Mouse (Mus musculus) megakaryocyte-erythroid progenitor cell, adult 5 weeks (primary cell): ENCODE measurements around the gene Fam187a. TPM values are rescaled to one million over a fixed set of nuclear protein-coding genes. Genes with fewer than 3 reads are reported as not detected.

Source experiments
- polyA plus RNA-seq: library from polyadenylated mRNA; stranded (reverse); fragments of >175 nt; gene quantifications from 2 replicates; pipeline ENCODE4 v1.2.3, GENCODE M21; 2012

Gene Fam187a
- not detected in 2 replicates for polyA plus RNA-seq

DNA sequence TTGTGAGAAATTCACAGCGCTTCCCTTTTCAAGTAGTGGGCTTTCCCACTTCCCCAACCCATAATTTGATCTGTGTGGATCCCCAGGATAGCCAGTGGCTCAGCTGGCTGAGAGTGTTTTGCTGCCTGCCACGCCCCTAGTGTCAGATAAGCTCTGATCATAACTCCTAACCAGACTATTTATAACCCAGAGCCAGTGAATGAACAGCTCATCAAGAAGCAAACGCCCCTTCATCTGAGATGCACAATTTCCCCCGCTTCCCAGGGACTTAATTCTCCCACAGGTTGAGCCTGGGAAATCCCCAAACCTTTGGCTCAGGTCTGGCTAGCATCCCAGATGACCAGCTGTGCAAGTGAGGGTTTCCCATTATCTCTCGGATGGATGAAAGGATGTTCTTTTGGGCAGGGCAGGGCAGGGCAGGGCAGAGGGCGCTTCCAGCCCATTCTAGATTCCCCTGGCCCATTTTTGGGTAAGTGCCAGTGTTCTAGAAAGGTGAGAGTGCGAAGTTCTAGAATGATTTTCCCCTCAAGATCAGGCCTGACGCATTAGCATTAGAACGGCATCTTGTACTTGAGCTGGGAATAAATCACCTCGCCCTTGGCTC lies at the start of gene Fam187a:
TSS of gene Fam187a (plus strand) at position 554 of the 604 bp plus-strand sequence.

DNA sequence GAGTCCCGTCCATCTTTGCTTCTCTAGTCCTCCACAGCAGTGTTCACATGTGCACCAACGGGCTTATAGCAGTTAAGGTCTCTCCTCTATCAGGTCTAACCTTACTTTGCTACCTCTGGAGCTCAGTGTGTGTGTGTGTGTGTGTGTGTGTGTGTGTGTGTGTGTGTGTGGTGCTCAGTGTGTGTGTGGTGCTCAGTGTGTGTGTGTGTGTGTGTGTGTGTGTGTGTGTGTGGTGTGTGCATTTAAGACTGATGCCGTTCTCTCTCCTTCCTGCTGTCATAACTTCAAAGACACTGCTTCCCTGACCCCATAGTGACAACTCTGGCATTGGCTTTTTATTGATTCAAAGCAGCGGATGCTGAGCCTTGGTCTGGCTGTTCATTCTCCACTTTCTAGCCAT lies 49.4 kb upstream of the Fam187a start, which contains the start of gene Higd1b:
TSS of gene Higd1b (plus strand) at position 301 of the 400 bp plus-strand sequence.

DNA sequence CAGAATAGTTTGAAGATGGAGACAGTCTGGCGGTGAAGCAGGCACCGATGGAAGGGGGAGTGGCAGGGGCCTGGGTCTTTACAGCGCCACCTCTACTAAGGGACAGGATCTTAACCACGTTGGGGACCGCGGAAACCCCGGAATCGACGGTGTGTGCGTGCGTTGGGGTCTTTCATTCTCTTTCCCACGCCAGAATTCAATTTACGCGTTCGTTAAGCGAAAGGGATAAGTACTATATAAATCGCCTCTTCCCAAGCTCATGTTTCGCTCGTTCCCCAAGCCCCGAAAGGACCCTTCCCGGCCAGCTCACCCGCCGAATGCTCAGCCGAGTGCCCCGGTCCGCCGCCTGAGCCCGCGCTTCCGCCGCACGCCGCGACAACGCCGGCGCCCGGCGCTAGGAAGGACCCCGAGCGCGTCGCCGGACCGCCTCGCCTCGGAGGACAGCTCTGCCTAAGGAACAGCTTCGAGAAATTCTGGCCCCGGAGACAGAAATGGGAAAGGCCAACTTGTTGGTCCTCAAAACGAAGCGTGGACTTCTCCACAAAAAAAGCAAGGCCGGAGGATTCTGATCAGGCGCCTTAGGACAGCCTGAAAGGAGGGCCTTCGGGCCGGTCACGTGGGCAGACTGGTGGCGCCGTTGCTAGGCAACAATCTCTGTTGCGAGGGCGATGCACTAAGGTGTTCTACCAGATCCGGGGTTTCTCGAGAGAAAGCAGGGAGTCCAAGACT lies 4.2 kb upstream of the Fam187a start, which contains the start of the genes Eftud2 and Ccdc103:
TSS of gene Eftud2 (minus strand) at position 401 of the 729 bp plus-strand sequence.
TSS of gene Ccdc103 (plus strand) at position 620 of the 729 bp plus-strand sequence.

DNA sequence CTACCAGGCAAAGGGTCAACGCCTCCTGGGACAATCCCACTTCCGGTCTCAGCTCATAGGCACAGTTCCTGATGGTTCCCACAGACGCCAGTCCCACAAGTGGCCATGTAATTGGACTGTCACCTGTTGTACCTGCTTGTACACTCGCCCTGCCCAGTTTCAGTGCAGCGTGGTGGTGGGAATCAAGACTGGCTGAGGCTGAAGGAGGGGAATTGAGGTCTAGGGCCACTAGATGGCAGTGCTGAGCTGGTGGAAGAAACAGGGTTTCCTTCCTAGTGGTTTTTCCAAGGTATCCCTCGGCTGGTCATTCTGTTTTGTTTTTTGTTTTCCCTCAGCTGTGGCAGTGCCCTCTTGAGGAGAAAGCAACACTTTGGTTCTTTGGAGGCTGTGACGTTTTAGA lies 15.8 kb downstream of the Fam187a start, which contains the start of gene Gfap:
TSS of gene Gfap (minus strand) at position 150 of the 400 bp plus-strand sequence.

DNA sequence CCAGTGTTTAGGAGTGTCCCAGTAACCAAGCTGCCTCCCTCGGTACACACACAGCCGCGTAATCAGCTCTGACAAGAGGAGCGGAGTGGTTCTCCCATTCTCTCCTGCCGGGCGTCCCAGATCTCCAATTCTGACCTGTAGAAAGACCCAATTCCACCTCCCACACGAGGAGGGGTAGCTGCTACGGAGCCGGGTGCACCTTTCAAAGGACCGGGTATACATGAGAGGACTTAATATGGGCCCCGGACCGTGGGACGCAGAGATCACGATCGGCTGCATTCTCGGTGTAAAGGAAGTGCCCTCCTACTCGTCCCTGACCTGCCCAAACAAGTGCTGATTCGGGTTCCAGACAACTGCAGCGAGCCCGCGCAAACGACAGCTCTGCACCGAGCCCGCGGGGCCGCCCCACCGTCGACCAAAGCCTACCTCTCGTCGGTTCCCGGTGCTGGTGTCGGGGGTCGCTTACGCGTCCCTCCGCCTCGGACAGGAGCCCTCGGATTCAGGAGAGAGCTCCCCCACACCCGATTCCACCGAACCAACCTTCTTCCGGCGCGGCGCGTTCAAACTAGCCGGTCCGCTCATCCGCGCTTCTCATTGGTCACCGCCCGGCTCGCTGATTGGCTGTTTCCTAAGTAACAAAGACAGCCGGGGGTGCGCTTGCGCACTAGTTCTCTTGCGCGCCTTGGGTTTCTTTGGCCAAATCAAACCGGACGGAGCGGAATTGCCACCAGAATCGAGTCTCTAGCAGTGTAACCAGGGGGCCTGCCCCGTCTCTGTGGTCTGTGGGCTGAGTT lies 39.8 kb downstream of the Fam187a start, which contains the start of gene Kif18b:
TSS of gene Kif18b (minus strand) at position 568 of the 794 bp plus-strand sequence.

Other genes starting within 250 kb of the Fam187a start
- gene Meioc, start 221.5 kb upstream of the Fam187a start, polyA plus RNA-seq = not detected in 2 replicates
- gene Ccdc43, start 187.4 kb upstream of the Fam187a start, polyA plus RNA-seq = 8.7 and 9.4 TPM in 2 replicates
- gene Adam11, start 123.7 kb upstream of the Fam187a start, polyA plus RNA-seq = 4.3 and 8.7 TPM in 2 replicates
- gene Gjc1, start 65.5 kb upstream of the Fam187a start, polyA plus RNA-seq = not detected in 2 replicates
- not detected in 2 replicates for gene Higd1b, start 49.3 kb upstream of the Fam187a start, polyA plus RNA-seq
- 180 and 239 TPM in 2 replicates for gene Eftud2, start 4.2 kb upstream of the Fam187a start, polyA plus RNA-seq
- 0.19 TPM in 1 of 2 replicates, not detected in the other for gene Ccdc103, start 4.0 kb upstream of the Fam187a start, polyA plus RNA-seq
- 0.02 and 0.06 TPM in 2 replicates for gene Gfap, start 15.7 kb downstream of the Fam187a start, polyA plus RNA-seq
- 19.7 and 21.6 TPM in 2 replicates for gene Kif18b, start 40.0 kb downstream of the Fam187a start, polyA plus RNA-seq
- 0.06 and 0.60 TPM in 2 replicates for gene C1ql1, start 61.5 kb downstream of the Fam187a start, polyA plus RNA-seq
- gene Nmt1, start 143.0 kb downstream of the Fam187a start, polyA plus RNA-seq = 8.9 and 14.0 TPM in 2 replicates
- gene Dcakd, start 143.2 kb downstream of the Fam187a start, polyA plus RNA-seq = 91.4 and 99.8 TPM in 2 replicates
- gene Plcd3, start 216.5 kb downstream of the Fam187a start, polyA plus RNA-seq = 0.39 and 1.1 TPM in 2 replicates
- 12.1 TPM in 2 replicates for gene Acbd4, start 216.5 kb downstream of the Fam187a start, polyA plus RNA-seq
- gene Hexim1, start 231.1 kb downstream of the Fam187a start, polyA plus RNA-seq = 41.2 and 64.6 TPM in 2 replicates
- 8.2 and 8.4 TPM in 2 replicates for gene Hexim2, start 247.3 kb downstream of the Fam187a start, polyA plus RNA-seq